Mouse (Mus musculus) kidney, embryonic 16.5 days (tissue): ENCODE data around the gene Gch1. TPM values are rescaled to one million over a fixed set of nuclear protein-coding genes. Genes with fewer than 3 reads are reported as not detected.

ENCODE experiments used
- ATAC-seq: fragments of 200-750 bp; cut with Nextera tagmentation; 2 replicates; pipeline ENCODE4 v1.8.0; 2017; ENCODE audit warnings: moderate TSS enrichment; ENCODE audit not compliant: low FRiP score, low TSS enrichment
- H3K27ac ChIP-seq: fragments of 300-500 bp; sonication (generic); 2 replicates; pipeline ENCODE4 v1.5.1; 2014; ENCODE audit warnings: low read length
- H3K27me3 ChIP-seq: fragments of 300-500 bp; sonication (generic); 2 replicates; pipeline ENCODE4 v1.6.1; 2014; ENCODE audit warnings: low read length, control low read depth, mixed read lengths; ENCODE audit not compliant: insufficient read depth
- H3K36me3 ChIP-seq: fragments of 300-500 bp; sonication (generic); 2 replicates; pipeline ENCODE4 v1.6.1; 2014; ENCODE audit warnings: low read length, control low read depth, mixed read lengths; ENCODE audit not compliant: insufficient read depth
- H3K4me1 ChIP-seq: fragments of 300-500 bp; sonication (generic); 2 replicates; pipeline ENCODE4 v1.6.1; 2014; ENCODE audit warnings: low read length, control low read depth, mixed read lengths; ENCODE audit not compliant: insufficient read depth
- H3K4me2 ChIP-seq: fragments of 300-500 bp; sonication (generic); replicated peaks from 2 replicates; pipeline ENCODE4 v1.6.1; 2014; ENCODE audit warnings: low read depth, low read length
- H3K4me3 ChIP-seq: fragments of 300-500 bp; sonication (generic); 2 replicates; pipeline ENCODE4 v1.5.1; 2014; ENCODE audit warnings: mild to moderate bottlenecking, low read length
- H3K9ac ChIP-seq: fragments of 300-500 bp; sonication (generic); replicated peaks from 2 replicates; pipeline ENCODE4 v1.6.1; 2014; ENCODE audit warnings: low read length
- H3K9me3 ChIP-seq: fragments of 300-500 bp; sonication (generic); 2 replicates; pipeline ENCODE4 v1.6.1; 2016; ENCODE audit warnings: low read length, control low read depth
- WGBS: fragments of 180-500 bp; shearing (Covaris S2); extraction: QIAGEN DNeasy Blood & Tissue Kit; methylation state at CpG from one replicate; pipeline ENCODE4 v1.1.7; 2014; 5-methylcytosine and 5-hydroxymethylcytosine counted together
- polyA plus RNA-seq: library from polyadenylated mRNA; unstranded; fragments of >200 nt; fragmentation: Nextera tagmentation; extraction: Ambion mirVana; gene quantifications from 2 replicates; pipeline ENCODE4 v1.2.1, GENCODE M21; 2015

Gene Gch1
- polyA plus RNA-seq, 1 experiment from 2014 or later = 1.9 TPM

DNA sequence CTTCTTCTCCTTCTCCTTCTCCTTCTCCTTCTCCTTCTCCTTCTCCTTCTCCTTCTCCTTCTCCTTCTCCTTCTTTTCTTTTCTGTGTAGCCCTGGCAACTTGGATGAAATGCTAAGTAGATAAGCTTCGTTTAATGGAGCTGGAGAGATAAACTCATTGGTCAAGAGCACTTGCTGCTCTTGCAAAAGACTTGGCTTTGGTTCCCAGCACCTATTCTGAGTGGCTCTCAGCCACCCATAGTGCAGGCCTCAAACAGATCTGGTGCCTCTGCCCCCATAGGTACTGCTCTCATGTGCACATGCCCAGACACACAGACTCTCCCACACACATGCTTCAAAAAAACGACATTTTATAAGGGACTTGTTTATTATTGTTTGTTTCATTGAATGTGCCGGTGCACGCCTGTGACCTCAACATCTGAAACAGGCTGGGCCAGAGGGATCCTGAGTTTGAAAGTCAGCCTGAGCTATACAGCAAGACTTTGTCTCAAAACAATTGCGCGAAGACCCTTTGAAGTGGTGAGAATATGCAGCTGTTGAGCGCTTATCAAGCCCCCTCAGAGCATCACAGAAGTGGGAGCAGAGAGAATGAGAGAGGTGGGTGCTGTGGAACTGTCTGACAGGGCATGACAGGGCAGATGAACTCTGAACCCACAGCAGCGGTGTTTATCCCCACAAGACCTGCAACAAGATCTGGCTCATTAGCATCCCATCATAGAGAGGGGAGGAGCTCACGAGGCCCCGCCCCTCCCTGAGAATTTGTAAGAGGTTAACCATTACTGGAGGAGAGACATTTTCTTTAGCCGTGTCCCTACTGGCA is 33.6 kb upstream of the Gch1 start:
- Histone ChIP-seq H3K27ac (no peak overlapping the region), H3K9me3 (no peaks in the 10 kb centered on the region), H3K27me3 (no peaks in the 10 kb centered on the region), H3K9ac (no peak overlapping the region), H3K4me1 (no peaks in the 10 kb centered on the region), H3K4me3 (no peak overlapping the region), H3K36me3 (no peaks in the 10 kb centered on the region), H3K4me2 (no peak overlapping the region)
- no peak for ATAC-seq
- WGBS = 73% methylated on average over 11 of the region's 11 CpGs

DNA sequence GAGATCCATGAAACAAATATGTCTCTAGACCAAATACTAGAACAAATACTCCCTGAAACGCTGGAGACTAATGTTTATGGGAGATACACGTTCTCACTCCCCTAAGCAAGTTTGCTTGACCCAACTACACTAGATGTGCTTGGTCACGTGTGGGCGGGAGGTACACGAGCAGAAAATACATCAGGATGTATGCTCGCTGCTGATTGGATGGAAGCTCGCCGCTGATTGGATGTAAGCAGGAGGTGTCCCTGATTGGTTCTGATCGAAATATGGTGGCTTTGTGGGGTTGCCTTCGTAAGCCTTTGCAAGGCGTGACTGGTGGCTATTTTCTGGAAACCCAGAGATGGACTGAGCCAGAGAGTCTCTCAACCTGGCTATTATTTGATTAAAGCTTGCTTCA is 32.4 kb upstream of the Gch1 start:
- H3K27ac ChIP-seq = no peak overlapping the region

GRCm38 (mm10) chr14:47220231-47221025 is 31.2 kb upstream of the Gch1 start:
- Histone ChIP-seq H3K36me3 (no peaks in the 10 kb centered on the region), H3K4me3 (no peak overlapping the region), H3K9me3 (no peaks in the 10 kb centered on the region), H3K4me2 (no peak overlapping the region), H3K27ac (no peak overlapping the region), H3K9ac (no peak overlapping the region), H3K27me3 (no peaks in the 10 kb centered on the region), H3K4me1 (no peaks in the 10 kb centered on the region)
- 84% methylated on average over 8 of the region's 8 CpGs for WGBS
- no peak for ATAC-seq

More for the DNA sequence above, 32.4 kb upstream of the Gch1 start:
- no peak overlapping the region for H3K4me2 ChIP-seq
- no peak overlapping the region for H3K9ac ChIP-seq
- no peak overlapping the region for H3K4me3 ChIP-seq
- 81% methylated on average over 11 of the region's 11 CpGs for WGBS
- H3K9me3 ChIP-seq = no peaks in the 10 kb centered on the region
- no peaks in the 10 kb centered on the region for H3K4me1 ChIP-seq
- H3K36me3 ChIP-seq = no peaks in the 10 kb centered on the region
- H3K27me3 ChIP-seq = no peaks in the 10 kb centered on the region
- no peak for ATAC-seq

DNA sequence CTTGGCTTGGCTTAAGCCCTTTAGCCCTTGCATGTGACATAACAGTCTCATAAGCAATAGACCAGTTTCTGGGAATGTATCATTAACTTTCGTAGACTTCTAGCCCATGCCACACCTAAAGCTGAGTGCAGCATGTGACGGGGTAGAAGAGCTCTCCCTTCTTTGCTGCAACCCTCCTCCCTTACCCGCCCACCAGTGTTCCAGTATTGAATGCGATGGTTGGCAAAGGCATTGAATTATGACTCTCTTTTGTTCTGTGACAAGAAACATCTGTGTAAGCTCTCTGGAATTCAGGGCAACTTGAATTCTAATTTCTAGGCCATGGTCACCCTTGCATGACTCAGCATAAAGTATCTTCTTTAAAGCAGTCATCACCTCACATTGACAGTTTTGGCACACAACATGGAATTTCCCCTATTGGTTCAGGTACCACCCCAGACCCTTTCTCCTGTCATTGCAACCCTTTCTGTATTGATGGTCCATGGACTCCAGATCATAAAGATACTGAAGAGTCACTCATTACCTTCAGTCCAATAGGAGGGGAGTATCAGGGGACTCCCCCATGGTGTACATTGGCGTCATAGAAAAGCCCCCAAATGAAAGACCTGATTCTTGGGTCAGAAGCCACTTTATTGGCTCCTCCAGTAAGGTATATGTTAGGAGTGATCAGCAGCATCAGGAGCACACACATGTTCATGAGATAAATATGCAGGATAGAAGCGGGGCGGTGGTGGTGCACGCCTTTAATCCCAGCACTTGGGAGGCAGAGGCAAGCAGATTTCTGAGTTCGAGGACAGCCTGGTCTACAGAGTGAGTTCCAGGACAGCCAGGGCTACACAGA is 29.8 kb upstream of the Gch1 start:
- H3K27me3 ChIP-seq = no peaks in the 10 kb centered on the region
- H3K4me3 ChIP-seq = no peak overlapping the region
- ATAC-seq = no peak
- 86% methylated on average over 9 of the region's 9 CpGs for WGBS
- no peak overlapping the region for H3K9ac ChIP-seq
- H3K9me3 ChIP-seq = no peaks in the 10 kb centered on the region
- H3K36me3 ChIP-seq = no peaks in the 10 kb centered on the region
- no peak overlapping the region for H3K4me2 ChIP-seq
- no peaks in the 10 kb centered on the region for H3K4me1 ChIP-seq
- no peak overlapping the region for H3K27ac ChIP-seq

DNA sequence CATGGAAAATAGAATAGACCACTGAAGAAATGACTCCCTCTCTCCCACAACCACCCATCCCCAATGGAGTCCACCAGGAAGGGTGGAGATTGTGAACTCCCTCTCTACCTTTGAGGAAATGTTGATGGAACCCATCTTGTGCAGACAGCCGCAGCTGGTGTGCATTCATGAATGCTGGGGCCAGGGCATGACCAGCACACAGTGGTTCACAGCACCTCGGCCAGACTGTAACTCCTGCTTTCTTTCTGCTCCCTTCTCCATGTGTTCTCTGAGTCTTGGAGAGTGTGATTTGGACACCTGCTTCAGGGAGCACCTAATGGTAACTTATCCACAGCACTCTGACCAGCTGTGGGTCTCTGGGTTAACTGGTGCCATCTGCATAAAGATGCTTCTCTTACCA is 27.3 kb upstream of the Gch1 start:
- Histone ChIP-seq H3K27ac (no peak overlapping the region), H3K4me3 (no peak overlapping the region), H3K9me3 (no peaks in the 10 kb centered on the region), H3K4me2 (no peak overlapping the region), H3K27me3 (no peaks in the 10 kb centered on the region), H3K36me3 (no peaks in the 10 kb centered on the region), H3K9ac (no peak overlapping the region), H3K4me1 (no peaks in the 10 kb centered on the region)
- 93% methylated on average over 2 of the region's 2 CpGs for WGBS
- ATAC-seq = no peak

DNA sequence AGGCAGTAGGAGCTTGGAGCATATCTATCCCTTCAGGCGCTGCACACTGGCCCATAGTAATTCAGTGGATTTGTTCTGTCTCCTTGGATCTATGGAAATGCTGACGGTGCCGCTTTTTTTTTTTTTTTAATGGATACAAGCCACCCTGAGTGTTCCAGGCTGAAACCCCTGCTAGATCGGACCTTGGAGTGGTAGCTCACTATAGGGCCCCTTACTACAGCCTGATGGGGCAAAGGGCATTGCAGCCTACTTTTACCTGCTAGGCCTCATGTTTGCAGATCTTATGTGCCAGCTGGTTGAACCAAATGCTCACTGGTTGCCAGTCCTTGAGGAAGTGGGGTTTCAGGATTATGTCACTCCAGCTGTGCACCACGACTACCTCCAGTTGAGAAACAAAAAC is 25.2 kb upstream of the Gch1 start:
- ATAC-seq = no peak
- Histone ChIP-seq H3K9me3 (no peaks in the 10 kb centered on the region), H3K4me3 (no peak overlapping the region), H3K4me1 (no peaks in the 10 kb centered on the region), H3K36me3 (no peaks in the 10 kb centered on the region), H3K27ac (no peak overlapping the region), H3K9ac (no peak overlapping the region), H3K4me2 (no peak overlapping the region), H3K27me3 (no peaks in the 10 kb centered on the region)
- WGBS = 83% methylated on average over 5 of the region's 5 CpGs

GRCm38 (mm10) chr14:47213305-47213704 is 24.1 kb upstream of the Gch1 start:
- Histone ChIP-seq H3K9ac (no peak overlapping the region), H3K4me1 (no peaks in the 10 kb centered on the region), H3K27ac (no peak overlapping the region), H3K4me2 (no peak overlapping the region), H3K4me3 (no peak overlapping the region), H3K27me3 (no peaks in the 10 kb centered on the region), H3K36me3 (no peaks in the 10 kb centered on the region), H3K9me3 (no peaks in the 10 kb centered on the region)
- no peak for ATAC-seq
- 86% methylated on average over 4 of the region's 4 CpGs for WGBS

- Histone ChIP-seq H3K36me3 (no peaks in the 10 kb centered on the region), H3K27ac (no peak overlapping the region), H3K4me1 (no peaks in the 10 kb centered on the region), H3K27me3 (no peaks in the 10 kb centered on the region), H3K9me3 (no peaks in the 10 kb centered on the region), H3K4me3 (no peak overlapping the region), H3K4me2 (no peak overlapping the region), H3K9ac (no peak overlapping the region)
- no peak for ATAC-seq
- WGBS = 82% methylated on average over 4 of the region's 4 CpGs
Observed at GRCm38 (mm10) chr14:47209669-47210164, 20.5 kb upstream of the Gch1 start.

GRCm38 (mm10) chr14:47208564-47209493 is 19.6 kb upstream of the Gch1 start:
- no peaks in the 10 kb centered on the region for H3K9me3 ChIP-seq
- no peaks in the 10 kb centered on the region for H3K27me3 ChIP-seq
- no peak for ATAC-seq
- WGBS = 91% methylated on average over 12 of the region's 12 CpGs
- no peak overlapping the region for H3K9ac ChIP-seq
- no peak overlapping the region for H3K4me3 ChIP-seq
- no peak overlapping the region for H3K27ac ChIP-seq
- H3K4me1 ChIP-seq = no peaks in the 10 kb centered on the region
- no peaks in the 10 kb centered on the region for H3K36me3 ChIP-seq
- H3K4me2 ChIP-seq = no peak overlapping the region
